Mouse (Mus musculus): ENCODE data around the gene Rnase1. TPM values are rescaled to one million over a fixed set of nuclear protein-coding genes. Genes with fewer than 3 reads are reported as not detected.
A peak's percentile ranks its signal among the peaks of the same experiment; 100 is the strongest.

The Rnase1 gene
- polyA plus RNA-seq, 1 experiment = 1,717 TPM

- Histone ChIP-seq H3K4me1 (ENCODE audit: control insufficient read depth, insufficient read depth, insufficient read length) (peaks cover 32% of the 10 kb centered on the region), H3K4me3 (ENCODE audit: extremely low read depth, insufficient read depth, insufficient read length) (peak overlapping the region; percentile 83)
Measured at GRCm38 (mm10) chr14:51128775-51129623, 17.6 kb downstream of the Rnase1 start.

DNA sequence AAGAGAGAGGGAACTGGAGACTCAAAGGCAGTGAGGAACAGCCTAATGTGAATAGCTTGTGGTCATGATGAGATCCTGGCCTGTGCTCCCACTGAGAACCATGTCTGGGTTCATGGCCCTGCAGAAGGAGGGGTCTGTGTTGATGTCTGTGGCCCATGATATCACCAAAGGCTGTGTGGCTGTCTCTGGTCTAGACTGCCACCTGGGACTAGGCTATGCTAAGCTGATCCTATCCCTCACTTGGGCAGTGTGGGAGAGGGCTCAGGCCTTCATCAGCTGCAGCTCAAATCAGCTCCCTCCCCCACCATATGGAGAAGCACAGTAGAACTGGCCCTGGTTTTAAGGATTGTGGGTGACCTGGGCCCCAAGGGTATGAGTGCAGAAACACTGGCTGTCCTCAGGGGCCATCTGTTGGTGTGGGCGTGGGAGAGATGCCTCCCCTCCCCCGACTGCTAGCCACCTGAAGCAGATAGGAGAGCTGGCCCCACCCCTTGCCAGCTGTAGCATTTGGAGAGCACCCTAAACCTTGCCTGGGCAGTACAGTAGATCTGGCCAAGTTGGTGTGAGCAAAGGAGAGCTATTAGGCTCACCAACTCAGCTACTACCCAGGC lies 18.8 kb downstream of the Rnase1 start:
- H3K27me3 ChIP-seq (ENCODE audit: control insufficient read depth, insufficient read depth, low read length) = no peaks in the 10 kb centered on the region
- DNase-seq (ENCODE audit: low read depth in 1 of 2, low spot score in 2 of 2) = peak in 1 of 2 experiments; percentile 53
- H3K36me3 ChIP-seq (ENCODE audit: control insufficient read depth, insufficient read depth, low read length) = peaks cover 9% of the 10 kb centered on the region
- TF ChIP-seq CTCF (IDR thresholded peaks at IDR 0.05; ENCODE audit: extremely low read depth, insufficient read depth, insufficient read length, insufficient replicate concordance) (no peak), POLR2A (IDR thresholded peaks at IDR 0.05; ENCODE audit: low read depth, low read length) (no peak)
- H3K27ac ChIP-seq (ENCODE audit: insufficient read depth, low read length) = peak overlapping the region; percentile 92
- H3K4me1 ChIP-seq (ENCODE audit: control insufficient read depth, insufficient read depth, insufficient read length) = peaks cover 31% of the 10 kb centered on the region
- no peak overlapping the region for H3K4me3 ChIP-seq (ENCODE audit: extremely low read depth, insufficient read depth, insufficient read length)
- WGBS = 27% methylated on average over 2 of the region's 2 CpGs

More at GRCm38 (mm10) chr14:51128775-51129623, 17.6 kb downstream of the Rnase1 start:
- TF ChIP-seq POLR2A (IDR thresholded peaks at IDR 0.05; ENCODE audit: low read depth, low read length) = peak; percentile 64
- TF ChIP-seq CTCF (IDR thresholded peaks at IDR 0.05; ENCODE audit: extremely low read depth, insufficient read depth, insufficient read length, insufficient replicate concordance) = no peak
- Histone ChIP-seq H3K27me3 (ENCODE audit: control insufficient read depth, insufficient read depth, low read length) (no peaks in the 10 kb centered on the region), H3K27ac (ENCODE audit: insufficient read depth, low read length) (peak overlapping the region; percentile 99), H3K36me3 (ENCODE audit: control insufficient read depth, insufficient read depth, low read length) (peaks cover 9% of the 10 kb centered on the region)
- DNase-seq (ENCODE audit: low read depth in 1 of 2, low spot score in 2 of 2) = peak; percentile 59 to 74
- WGBS = 18% methylated on average over 9 of the region's 9 CpGs

GRCm38 (mm10) chr14:51125684-51126083 lies 20.9 kb downstream of the Rnase1 start:
- Histone ChIP-seq H3K27ac (ENCODE audit: insufficient read depth, low read length) (no peak overlapping the region), H3K4me3 (ENCODE audit: extremely low read depth, insufficient read depth, insufficient read length) (no peak overlapping the region), H3K4me1 (ENCODE audit: control insufficient read depth, insufficient read depth, insufficient read length) (peaks cover 18% of the 10 kb centered on the region; the same call in 1 of the 2 replicates), H3K36me3 (ENCODE audit: control insufficient read depth, insufficient read depth, low read length) (peaks cover 6% of the 10 kb centered on the region), H3K27me3 (ENCODE audit: control insufficient read depth, insufficient read depth, low read length) (no peaks in the 10 kb centered on the region)
- no peak for DNase-seq (ENCODE audit: low read depth in 1 of 2, low spot score in 2 of 2)
- 90% methylated on average over 6 of the region's 6 CpGs for WGBS
- no peak for TF ChIP-seq POLR2A (IDR thresholded peaks at IDR 0.05; ENCODE audit: low read depth, low read length)
- TF ChIP-seq CTCF (IDR thresholded peaks at IDR 0.05; ENCODE audit: extremely low read depth, insufficient read depth, insufficient read length, insufficient replicate concordance) = no peak

DNA sequence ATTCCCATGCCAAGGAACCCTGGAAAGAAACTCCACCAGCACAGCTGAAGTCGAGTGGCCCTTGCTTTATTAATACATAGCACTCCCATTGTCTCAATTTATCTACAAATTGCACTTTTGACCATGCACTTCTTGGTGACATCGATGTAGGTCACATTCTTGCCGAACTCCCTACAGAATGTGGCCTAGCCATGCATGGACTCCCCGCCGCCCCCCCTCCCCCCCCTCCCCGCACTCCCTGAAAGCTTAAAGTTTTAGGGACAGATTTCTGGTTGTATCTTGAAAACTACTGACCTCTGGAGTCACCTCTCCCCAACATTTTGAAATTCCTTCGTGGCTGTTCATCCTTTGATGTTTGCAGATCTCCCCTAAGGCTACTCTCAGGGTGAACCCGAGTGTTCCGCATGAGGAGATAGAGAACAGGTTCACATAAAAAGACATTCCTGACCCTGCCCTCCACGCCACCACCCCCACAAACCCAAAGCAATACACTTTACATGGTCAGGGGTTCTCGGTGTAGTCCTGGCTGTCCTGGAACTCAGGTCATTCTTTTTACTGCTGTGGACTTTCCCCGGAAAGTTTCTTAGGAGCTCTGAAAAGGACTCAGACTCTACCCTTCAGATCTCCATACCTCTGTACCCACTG lies 32.5 kb downstream of the Rnase1 start, which contains the start of gene Eddm3b:
TSS of gene Eddm3b (plus strand) at position 511 of the 645 bp plus-strand sequence.
- DNase-seq (ENCODE audit: low read depth in 1 of 2, low spot score in 2 of 2) = no peak
- TF ChIP-seq POLR2A (IDR thresholded peaks at IDR 0.05; ENCODE audit: low read depth, low read length) = no peak
- Histone ChIP-seq H3K4me3 (ENCODE audit: extremely low read depth, insufficient read depth, insufficient read length) (no peak within 1 kb of the TSS), H3K27me3 (ENCODE audit: control insufficient read depth, insufficient read depth, low read length) (no peaks in the 10 kb centered on the region), H3K27ac (ENCODE audit: insufficient read depth, low read length) (no peak within 1 kb of the TSS), H3K4me1 (ENCODE audit: control insufficient read depth, insufficient read depth, insufficient read length) (no peaks in the 10 kb centered on the region), H3K36me3 (ENCODE audit: control insufficient read depth, insufficient read depth, low read length) (no peaks in the 10 kb centered on the region)
- 80% methylated on average over 12 of the region's 12 CpGs for WGBS

GRCm38 (mm10) chr14:51113476-51113875 lies 33.1 kb downstream of the Rnase1 start:
- H3K4me3 ChIP-seq (ENCODE audit: extremely low read depth, insufficient read depth, insufficient read length) = no peak overlapping the region
- H3K27me3 ChIP-seq (ENCODE audit: control insufficient read depth, insufficient read depth, low read length) = no peaks in the 10 kb centered on the region
- TF ChIP-seq POLR2A (IDR thresholded peaks at IDR 0.05; ENCODE audit: low read depth, low read length) (no peak), CTCF (IDR thresholded peaks at IDR 0.05; ENCODE audit: extremely low read depth, insufficient read depth, insufficient read length, insufficient replicate concordance) (no peak)
- 80% methylated on average over 9 of the region's 9 CpGs for WGBS
- no peak overlapping the region for H3K27ac ChIP-seq (ENCODE audit: insufficient read depth, low read length)
- H3K36me3 ChIP-seq (ENCODE audit: control insufficient read depth, insufficient read depth, low read length) = no peaks in the 10 kb centered on the region
- DNase-seq (ENCODE audit: low read depth in 1 of 2, low spot score in 2 of 2) = no peak
- no peaks in the 10 kb centered on the region for H3K4me1 ChIP-seq (ENCODE audit: control insufficient read depth, insufficient read depth, insufficient read length)

- H3K4me1 ChIP-seq (ENCODE audit: control insufficient read depth, insufficient read depth, insufficient read length) = no peaks in the 10 kb centered on the region
Measured at GRCm38 (mm10) chr14:51111966-51112365, 34.6 kb downstream of the Rnase1 start.

More at GRCm38 (mm10) chr14:51111966-51112365, 34.6 kb downstream of the Rnase1 start:
- no peak for DNase-seq (ENCODE audit: low read depth in 1 of 2, low spot score in 2 of 2)
- 50% methylated on average over 3 of the region's 3 CpGs for WGBS
- Histone ChIP-seq H3K4me3 (ENCODE audit: extremely low read depth, insufficient read depth, insufficient read length) (no peak overlapping the region), H3K27ac (ENCODE audit: insufficient read depth, low read length) (no peak overlapping the region), H3K27me3 (ENCODE audit: control insufficient read depth, insufficient read depth, low read length) (no peaks in the 10 kb centered on the region), H3K36me3 (ENCODE audit: control insufficient read depth, insufficient read depth, low read length) (no peaks in the 10 kb centered on the region)
- no peak for TF ChIP-seq CTCF (IDR thresholded peaks at IDR 0.05; ENCODE audit: extremely low read depth, insufficient read depth, insufficient read length, insufficient replicate concordance)
- no peak for TF ChIP-seq POLR2A (IDR thresholded peaks at IDR 0.05; ENCODE audit: low read depth, low read length)
